Mouse (Mus musculus): ENCODE measurements around the gene Rgs11. TPM values are rescaled to one million over a fixed set of nuclear protein-coding genes. Genes with fewer than 3 reads are reported as not detected.

Rgs11 gene
- total RNA-seq, 2 experiments from 2014 or later, result 1.6 to 1.8 TPM

GRCm38 (mm10) chr17:26229776-26230175 is 27.0 kb downstream of the Rgs11 start:
- no peak for DNase-seq
- intact Hi-C loops (cut with DNase I), result no loop called here

- no peak for DNase-seq
- intact Hi-C loops (cut with DNase I), result no loop called here
These were observed 28.4 kb downstream of the Rgs11 start for GRCm38 (mm10) chr17:26231156-26231555.

GRCm38 (mm10) chr17:26232863-26233262 is 30.1 kb downstream of the Rgs11 start:
- intact Hi-C loops (cut with DNase I), result no loop called here

GRCm38 (mm10) chr17:26234386-26234785 is 31.6 kb downstream of the Rgs11 start:
- intact Hi-C loops (cut with DNase I), result no loop called here
- DNase-seq, result no peak

More at GRCm38 (mm10) chr17:26232863-26233262, 30.1 kb downstream of the Rgs11 start:
- DNase-seq, result no peak

- intact Hi-C loops (cut with DNase I), result no loop called here
- peak in 1 of 2 experiments; percentile 38 for DNase-seq
These were observed 32.5 kb downstream of the Rgs11 start for GRCm38 (mm10) chr17:26235077-26235815.

GRCm38 (mm10) chr17:26237667-26238066 is 34.9 kb downstream of the Rgs11 start:
- DNase-seq, result no peak
- intact Hi-C loops (cut with DNase I), result no loop called here

- intact Hi-C loops (cut with DNase I), result no loop called here
- DNase-seq, result no peak
These were observed 36.8 kb downstream of the Rgs11 start for GRCm38 (mm10) chr17:26239551-26239950.

GRCm38 (mm10) chr17:26240120-26240790 is 37.5 kb downstream of the Rgs11 start:
- DNase-seq, result no peak
- intact Hi-C loops (cut with DNase I), result loop anchor here (5.0 kb wide), 2 partner anchors 118 to 962 kb away; partner anchors contain the start of genes Lemd2 and Mrpl28

GRCm38 (mm10) chr17:26240990-26241389 is 38.2 kb downstream of the Rgs11 start:
- intact Hi-C loops (cut with DNase I), result loop anchor here (5.0 kb wide), 2 partner anchors 119 to 961 kb away; partner anchors contain the start of genes Lemd2 and Mrpl28
- DNase-seq, result no peak

- DNase-seq, result peak; percentile 83 to 86
- intact Hi-C loops (cut with DNase I), result loop anchor here (2.0 to 5.0 kb wide), 3 partner anchors 105 to 959 kb away; partner anchors contain the start of genes Axin1, Lemd2 and Mrpl28
These were observed 40.8 kb downstream of the Rgs11 start for GRCm38 (mm10) chr17:26243471-26244100.

GRCm38 (mm10) chr17:26244101-26244841 is 41.5 kb downstream of the Rgs11 start, which contains the start of gene Fam234a:
Gene Fam234a (minus strand): TSS chr17:26244242.
- intact Hi-C loops (cut with DNase I), result loop anchor here (5.0 kb wide), 2 partner anchors 122 to 958 kb away; partner anchors contain the start of genes Lemd2 and Mrpl28
- DNase-seq, result peak; percentile 97

- intact Hi-C loops (cut with DNase I), result no loop called here
- DNase-seq, result no peak
These were observed 49.3 kb downstream of the Rgs11 start for GRCm38 (mm10) chr17:26251886-26252538.

GRCm38 (mm10) chr17:26252539-26253251 is 49.9 kb downstream of the Rgs11 start, which contains the start of gene Luc7l:
Gene Luc7l (plus strand): TSS chr17:26252896.
- peak; percentile 96 to 98 for DNase-seq
- intact Hi-C loops (cut with DNase I), result no loop called here

- no peak for DNase-seq
- intact Hi-C loops (cut with DNase I), result no loop called here
These were observed 50.6 kb downstream of the Rgs11 start for GRCm38 (mm10) chr17:26253399-26253798.

- intact Hi-C loops (cut with DNase I), result no loop called here
- no peak for DNase-seq
These were observed 52.6 kb downstream of the Rgs11 start for GRCm38 (mm10) chr17:26255313-26255712.
